Mouse (Mus musculus): ENCODE results near the gene Inca1. TPM values are rescaled to one million over a fixed set of nuclear protein-coding genes. Genes with fewer than 3 reads are reported as not detected.

Inca1 gene
- polyA plus RNA-seq, 1 experiment from 2014 or later: 0.95 TPM

GRCm38 (mm10) chr11:70649185-70649734 lies 50.7 kb downstream of the Inca1 start:
- H3K27me3 ChIP-seq (ENCODE audit: control insufficient read depth, insufficient read depth, low read length): no peaks in the 10 kb centered on the region
- no peak overlapping the region for H3K9ac ChIP-seq (replicated peaks; ENCODE audit: low read length)
- H3K9me3 ChIP-seq (ENCODE audit: control insufficient read depth, low read length): no peaks in the 10 kb centered on the region
- no peak overlapping the region; the same call in 1 of the 2 replicates for H3K4me2 ChIP-seq (ENCODE audit: low read length)
- DNase-seq: no peak
- no peak overlapping the region for H3K27ac ChIP-seq (replicated peaks; ENCODE audit: low read depth, low read length)
- ATAC-seq (ENCODE audit: low FRiP score, low TSS enrichment): no peak
- peaks cover 41% of the 10 kb centered on the region for H3K4me1 ChIP-seq (ENCODE audit: control insufficient read depth, insufficient read depth, low read length)
- 92% methylated on average over 8 of the region's 8 CpGs for WGBS
- peaks cover 50% of the 10 kb centered on the region for H3K36me3 ChIP-seq (ENCODE audit: control insufficient read depth, insufficient read depth, low read length)
- H3K4me3 ChIP-seq (replicated peaks; ENCODE audit: low read depth, low read length): peak overlapping the region; percentile 70; the same call in 1 of the 2 replicates

GRCm38 (mm10) chr11:70648512-70648911 lies 51.4 kb downstream of the Inca1 start:
- Histone ChIP-seq H3K4me3 (replicated peaks; ENCODE audit: low read depth, low read length) (peak overlapping the region; percentile 70), H3K4me1 (ENCODE audit: control insufficient read depth, insufficient read depth, low read length) (peaks cover 41% of the 10 kb centered on the region), H3K27me3 (ENCODE audit: control insufficient read depth, insufficient read depth, low read length) (no peaks in the 10 kb centered on the region), H3K27ac (replicated peaks; ENCODE audit: low read depth, low read length) (no peak overlapping the region), H3K9ac (replicated peaks; ENCODE audit: low read length) (peak overlapping the region; percentile 7; the same call in 1 of the 2 replicates), H3K4me2 (ENCODE audit: low read length) (peak overlapping the region; percentile 100), H3K9me3 (ENCODE audit: control insufficient read depth, low read length) (no peaks in the 10 kb centered on the region), H3K36me3 (ENCODE audit: control insufficient read depth, insufficient read depth, low read length) (peaks cover 52% of the 10 kb centered on the region)
- ATAC-seq (ENCODE audit: low FRiP score, low TSS enrichment) (no peak), DNase-seq (no peak)
- WGBS: 92% methylated on average over 4 of the region's 4 CpGs

- H3K9ac ChIP-seq (replicated peaks; ENCODE audit: low read length): peak overlapping the region; percentile 80
- peak overlapping the region; percentile 95 for H3K27ac ChIP-seq (replicated peaks; ENCODE audit: low read depth, low read length)
- H3K27me3 ChIP-seq (ENCODE audit: control insufficient read depth, insufficient read depth, low read length): no peaks in the 10 kb centered on the region
- H3K4me2 ChIP-seq (ENCODE audit: low read length): peak overlapping the region; percentile 100
- H3K9me3 ChIP-seq (ENCODE audit: control insufficient read depth, low read length): no peaks in the 10 kb centered on the region
- 4% methylated on average over 28 of the region's 28 CpGs for WGBS
- peaks cover 51% of the 10 kb centered on the region for H3K36me3 ChIP-seq (ENCODE audit: control insufficient read depth, insufficient read depth, low read length)
- H3K4me1 ChIP-seq (ENCODE audit: control insufficient read depth, insufficient read depth, low read length): peaks cover 37% of the 10 kb centered on the region
- ATAC-seq (ENCODE audit: low FRiP score, low TSS enrichment): peak; percentile 5; the same call in 1 of the 2 replicates
- peak overlapping the region; percentile 70 for H3K4me3 ChIP-seq (replicated peaks; ENCODE audit: low read depth, low read length)
- no peak for DNase-seq
These were observed 52.1 kb downstream of the Inca1 start for GRCm38 (mm10) chr11:70647716-70648420.

- Histone ChIP-seq H3K4me1 (ENCODE audit: control insufficient read depth, insufficient read depth, low read length) (peaks cover 28% of the 10 kb centered on the region), H3K27ac (replicated peaks; ENCODE audit: low read depth, low read length) (peak within 1 kb of the TSS; percentile 95), H3K9me3 (ENCODE audit: control insufficient read depth, low read length) (no peaks in the 10 kb centered on the region), H3K36me3 (ENCODE audit: control insufficient read depth, insufficient read depth, low read length) (peaks cover 45% of the 10 kb centered on the region), H3K27me3 (ENCODE audit: control insufficient read depth, insufficient read depth, low read length) (no peaks in the 10 kb centered on the region), H3K9ac (replicated peaks; ENCODE audit: low read length) (peak within 1 kb of the TSS; percentile 91), H3K4me2 (ENCODE audit: low read length) (peak within 1 kb of the TSS; percentile 100), H3K4me3 (replicated peaks; ENCODE audit: low read depth, low read length) (peak within 1 kb of the TSS; percentile 70)
- under 1% methylated on average over 63 of the region's 63 CpGs for WGBS
- DNase-seq (peak; percentile 100), ATAC-seq (ENCODE audit: low FRiP score, low TSS enrichment) (peak; percentile 92)
These were observed 53.0 kb downstream of the Inca1 start, which contains the start of the genes Rnf167 and Slc25a11 for GRCm38 (mm10) chr11:70646691-70647650. Gene Rnf167 (plus strand): TSS chr11:70647235. Gene Slc25a11 (minus strand): TSS chr11:70647479.

- H3K9me3 ChIP-seq (ENCODE audit: control insufficient read depth, low read length): no peaks in the 10 kb centered on the region
- 13% methylated on average over 3 of the region's 3 CpGs for WGBS
- H3K4me3 ChIP-seq (replicated peaks; ENCODE audit: low read depth, low read length): peak overlapping the region; percentile 70
- peaks cover 37% of the 10 kb centered on the region for H3K36me3 ChIP-seq (ENCODE audit: control insufficient read depth, insufficient read depth, low read length)
- no peaks in the 10 kb centered on the region for H3K27me3 ChIP-seq (ENCODE audit: control insufficient read depth, insufficient read depth, low read length)
- peak overlapping the region; percentile 92 for H3K4me2 ChIP-seq (ENCODE audit: low read length)
- H3K27ac ChIP-seq (replicated peaks; ENCODE audit: low read depth, low read length): peak overlapping the region; percentile 95
- peak overlapping the region; percentile 91 for H3K9ac ChIP-seq (replicated peaks; ENCODE audit: low read length)
- DNase-seq (peak; percentile 25), ATAC-seq (ENCODE audit: low FRiP score, low TSS enrichment) (no peak)
- peaks cover 27% of the 10 kb centered on the region for H3K4me1 ChIP-seq (ENCODE audit: control insufficient read depth, insufficient read depth, low read length)
These were observed 53.7 kb downstream of the Inca1 start for GRCm38 (mm10) chr11:70646259-70646555.

GRCm38 (mm10) chr11:70645461-70646258 lies 54.3 kb downstream of the Inca1 start:
- WGBS: 89% methylated on average over 12 of the region's 12 CpGs
- H3K36me3 ChIP-seq (ENCODE audit: control insufficient read depth, insufficient read depth, low read length): peaks cover 32% of the 10 kb centered on the region
- peak overlapping the region; percentile 95; the same call in 1 of the 2 replicates for H3K27ac ChIP-seq (replicated peaks; ENCODE audit: low read depth, low read length)
- no peaks in the 10 kb centered on the region for H3K9me3 ChIP-seq (ENCODE audit: control insufficient read depth, low read length)
- ATAC-seq (ENCODE audit: low FRiP score, low TSS enrichment) (no peak), DNase-seq (no peak)
- H3K4me3 ChIP-seq (replicated peaks; ENCODE audit: low read depth, low read length): peak overlapping the region; percentile 70
- no peaks in the 10 kb centered on the region for H3K27me3 ChIP-seq (ENCODE audit: control insufficient read depth, insufficient read depth, low read length)
- peak overlapping the region; percentile 91 for H3K9ac ChIP-seq (replicated peaks; ENCODE audit: low read length)
- H3K4me1 ChIP-seq (ENCODE audit: control insufficient read depth, insufficient read depth, low read length): peaks cover 27% of the 10 kb centered on the region
- peak overlapping the region; percentile 92 for H3K4me2 ChIP-seq (ENCODE audit: low read length)

- Histone ChIP-seq H3K9me3 (ENCODE audit: control insufficient read depth, low read length) (no peaks in the 10 kb centered on the region), H3K4me2 (ENCODE audit: low read length) (no peak overlapping the region), H3K36me3 (ENCODE audit: control insufficient read depth, insufficient read depth, low read length) (peaks cover 21% of the 10 kb centered on the region), H3K4me1 (ENCODE audit: control insufficient read depth, insufficient read depth, low read length) (peaks cover 27% of the 10 kb centered on the region), H3K9ac (replicated peaks; ENCODE audit: low read length) (no peak overlapping the region), H3K4me3 (replicated peaks; ENCODE audit: low read depth, low read length) (no peak overlapping the region), H3K27ac (replicated peaks; ENCODE audit: low read depth, low read length) (no peak overlapping the region), H3K27me3 (ENCODE audit: control insufficient read depth, insufficient read depth, low read length) (no peaks in the 10 kb centered on the region)
- ATAC-seq (ENCODE audit: low FRiP score, low TSS enrichment): no peak
- WGBS: 95% methylated on average over 8 of the region's 8 CpGs
- DNase-seq: no peak
These were observed 55.3 kb downstream of the Inca1 start for GRCm38 (mm10) chr11:70644564-70645103.

- peaks cover 12% of the 10 kb centered on the region for H3K36me3 ChIP-seq (ENCODE audit: control insufficient read depth, insufficient read depth, low read length)
These were observed 56.9 kb downstream of the Inca1 start for GRCm38 (mm10) chr11:70643051-70643450.

More at GRCm38 (mm10) chr11:70643051-70643450, 56.9 kb downstream of the Inca1 start:
- ATAC-seq (ENCODE audit: low FRiP score, low TSS enrichment) (no peak), DNase-seq (no peak)
- H3K4me1 ChIP-seq (ENCODE audit: control insufficient read depth, insufficient read depth, low read length): peaks cover 15% of the 10 kb centered on the region
- WGBS: 91% methylated on average over 6 of the region's 6 CpGs
- H3K27me3 ChIP-seq (ENCODE audit: control insufficient read depth, insufficient read depth, low read length): no peaks in the 10 kb centered on the region
- no peak overlapping the region for H3K4me3 ChIP-seq (replicated peaks; ENCODE audit: low read depth, low read length)
- H3K4me2 ChIP-seq (ENCODE audit: low read length): no peak overlapping the region
- H3K9me3 ChIP-seq (ENCODE audit: control insufficient read depth, low read length): no peaks in the 10 kb centered on the region
- no peak overlapping the region for H3K27ac ChIP-seq (replicated peaks; ENCODE audit: low read depth, low read length)
- H3K9ac ChIP-seq (replicated peaks; ENCODE audit: low read length): no peak overlapping the region

Data from midbrain, embryonic 14.5 days (tissue).